Mouse (Mus musculus) liver, embryonic 14.5 days (tissue): ENCODE data around the gene 1600002K03Rik. TPM values are rescaled to one million over a fixed set of nuclear protein-coding genes. Genes with fewer than 3 reads are reported as not detected.

ENCODE experiments used
- ATAC-seq: fragments of 200-750 bp; cut with Nextera tagmentation; 2 replicates; pipeline ENCODE4 v1.8.0; 2017; ENCODE audit warnings: moderate number of reproducible peaks, mild to moderate bottlenecking, moderate library complexity; ENCODE audit not compliant: insufficient read depth
- DNase-seq, 3 experiments: peaks; one replicate each; pipeline ENCODE4 v3.0.0-alpha.2; 2012 to 2013; ENCODE audit warnings: low read depth in 3 of 3, low spot score in 3 of 3
- H3K27ac ChIP-seq: fragments of 300-500 bp; sonication (generic); 2 replicates; pipeline ENCODE4 v1.5.1; 2014; ENCODE audit warnings: moderate library complexity, mild to moderate bottlenecking, control low read depth, inconsistent platforms
- H3K27me3 ChIP-seq: fragments of 300-500 bp; sonication (generic); 2 replicates; pipeline ENCODE4 v1.6.1; 2014; ENCODE audit warnings: mild to moderate bottlenecking, low read length, moderate library complexity; ENCODE audit not compliant: control insufficient read depth, insufficient read depth
- H3K36me3 ChIP-seq: fragments of 300-500 bp; sonication (generic); replicated peaks from 2 replicates; pipeline ENCODE4 v1.6.1; 2014; ENCODE audit warnings: low read depth; ENCODE audit not compliant: control insufficient read depth, insufficient read depth
- H3K4me1 ChIP-seq, 2 experiments: fragments of 200-500 bp in 1 of 2; fragments of 300-500 bp in 1 of 2; sonication (generic) in 1 of 2; replicated peaks; 2 replicates each; pipeline ENCODE4 v1.6.1; 2012 to 2014; ENCODE audit warnings: antibody characterized with exemption in 1 of 2, inconsistent platforms in 1 of 2, low read length in 1 of 2; ENCODE audit not compliant: control insufficient read depth in 2 of 2, insufficient read depth in 2 of 2
- H3K4me2 ChIP-seq: fragments of 300-500 bp; sonication (generic); 2 replicates; pipeline ENCODE4 v1.6.1; 2014; ENCODE audit warnings: low read depth, mild to moderate bottlenecking, control low read depth, moderate library complexity
- H3K4me3 ChIP-seq, 2 experiments: fragments of 200-500 bp in 1 of 2; fragments of 300-500 bp in 1 of 2; sonication (generic) in 1 of 2; 2 replicates each; pipeline ENCODE4 v1.5.1; 2012 to 2014; ENCODE audit warnings: low read depth in 2 of 2, low read length in 2 of 2, mild to moderate bottlenecking in 2 of 2, control low read depth in 1 of 2, inconsistent platforms in 1 of 2, moderate library complexity in 1 of 2; ENCODE audit not compliant: insufficient read depth in 1 of 2
- H3K9ac ChIP-seq: fragments of 300-500 bp; sonication (generic); replicated peaks from 2 replicates; pipeline ENCODE4 v1.6.1; 2014; ENCODE audit warnings: mild to moderate bottlenecking, control low read depth, moderate library complexity
- H3K9me3 ChIP-seq: fragments of 300-500 bp; sonication (generic); 2 replicates; pipeline ENCODE4 v1.6.1; 2016; ENCODE audit warnings: low read length, mixed read lengths; ENCODE audit not compliant: control insufficient read depth
- CTCF ChIP-seq: IDR thresholded peaks from 2 replicates; pipeline ENCODE4 v1.5.1; 2016; ENCODE audit warnings: antibody characterized with exemption, low read depth, control low read depth
- EP300 ChIP-seq: IDR thresholded peaks from 2 replicates; pipeline ENCODE4 v1.6.1; 2016; ENCODE audit warnings: antibody characterized with exemption, low read depth
- WGBS: fragments of 180-500 bp; shearing (Covaris S2); extraction: QIAGEN DNeasy Blood & Tissue Kit; methylation state at CpG from one replicate; pipeline ENCODE4 v1.1.7; 2014; ENCODE audit not compliant: insufficient replicate concordance; 5-methylcytosine and 5-hydroxymethylcytosine counted together
- polyA plus RNA-seq, 2 experiments: library from polyadenylated mRNA; depleted of rRNA in 1 of 2; stranded (reverse) in 1 of 2; unstranded in 1 of 2; fragments of >200 nt; fragmentation: Nextera tagmentation in 1 of 2; extraction: Ambion mirVana in 1 of 2; gene quantifications; 2 replicates each; pipeline versions ENCODE4 v1.2.1 to v1.2.3; 2012 to 2014

The 1600002K03Rik gene
- polyA plus RNA-seq, 2 experiments, result 6.9 to 13.2 TPM

GRCm38 (mm10) chr10:80131316-80131951 lies 41.3 kb upstream of the 1600002K03Rik start:
- TF ChIP-seq EP300 (no peak), CTCF (no peak; the same call in 1 of the 2 replicates)
- Histone ChIP-seq H3K27me3 (peaks cover 3% of the 10 kb centered on the region; the same call in 1 of the 2 replicates), H3K4me1 (peaks cover 6% of the 10 kb centered on the region in 2 experiments; a peak in 3 of 4 replicates), H3K36me3 (peaks cover 50% of the 10 kb centered on the region), H3K4me2 (no peak overlapping the region), H3K4me3 (no peak overlapping the region), H3K9me3 (no peaks in the 10 kb centered on the region), H3K27ac (no peak overlapping the region), H3K9ac (no peak overlapping the region)
- 38% methylated on average over 55 of the region's 55 CpGs for WGBS
- DNase-seq (no peak), ATAC-seq (no peak)

- ATAC-seq (no peak), DNase-seq (no peak)
- peaks cover 1 to 5% of the 10 kb centered on the region in 2 experiments; a peak in 3 of 4 replicates for H3K4me1 ChIP-seq
- no peaks in the 10 kb centered on the region for H3K9me3 ChIP-seq
- peaks cover 46% of the 10 kb centered on the region for H3K36me3 ChIP-seq
- no peak overlapping the region for H3K4me3 ChIP-seq
- no peak overlapping the region for H3K27ac ChIP-seq
- H3K4me2 ChIP-seq, result no peak overlapping the region
- H3K9ac ChIP-seq, result no peak overlapping the region
- H3K27me3 ChIP-seq, result peaks cover 8% of the 10 kb centered on the region
- no peak for TF ChIP-seq CTCF
- TF ChIP-seq EP300, result no peak
- 69% methylated on average over 27 of the region's 27 CpGs for WGBS
Measured at GRCm38 (mm10) chr10:80131952-80132350, 40.8 kb upstream of the 1600002K03Rik start.

- Histone ChIP-seq H3K4me1 (peaks cover 0 to 9% of the 10 kb centered on the region in 2 experiments; a peak in 2 of 4 replicates), H3K4me2 (no peak overlapping the region), H3K27me3 (peaks cover 22% of the 10 kb centered on the region), H3K27ac (no peak overlapping the region), H3K9ac (no peak overlapping the region), H3K36me3 (peaks cover 32% of the 10 kb centered on the region), H3K9me3 (no peaks in the 10 kb centered on the region), H3K4me3 (no peak overlapping the region)
- no peak for DNase-seq
- TF ChIP-seq CTCF (peak; percentile 52), EP300 (no peak)
- WGBS, result 69% methylated on average over 8 of the region's 8 CpGs
- no peak for ATAC-seq
Measured at GRCm38 (mm10) chr10:80133226-80133849, 39.4 kb upstream of the 1600002K03Rik start.

- no peak for DNase-seq
- H3K27ac ChIP-seq, result no peak overlapping the region
- peaks cover 0 to 11% of the 10 kb centered on the region in 2 experiments; a peak in 3 of 4 replicates for H3K4me1 ChIP-seq
- no peak for ATAC-seq
- no peak overlapping the region for H3K4me2 ChIP-seq
- no peak overlapping the region for H3K4me3 ChIP-seq
- TF ChIP-seq EP300 (no peak), CTCF (no peak)
- H3K27me3 ChIP-seq, result peaks cover 32% of the 10 kb centered on the region
- H3K9ac ChIP-seq, result no peak overlapping the region
- H3K36me3 ChIP-seq, result peaks cover 21% of the 10 kb centered on the region
- WGBS, result 81% methylated on average over 9 of the region's 9 CpGs
- H3K9me3 ChIP-seq, result no peaks in the 10 kb centered on the region
Measured at GRCm38 (mm10) chr10:80134421-80134820, 38.3 kb upstream of the 1600002K03Rik start.

- H3K9me3 ChIP-seq, result no peaks in the 10 kb centered on the region
- H3K4me2 ChIP-seq, result no peak overlapping the region
- no peak for ATAC-seq
- TF ChIP-seq CTCF (no peak), EP300 (no peak)
- peaks cover 33% of the 10 kb centered on the region for H3K27me3 ChIP-seq
- no peak overlapping the region for H3K27ac ChIP-seq
- peaks cover 14% of the 10 kb centered on the region for H3K36me3 ChIP-seq
- H3K4me3 ChIP-seq, result no peak overlapping the region
- peaks cover 0 to 14% of the 10 kb centered on the region in 2 experiments; a peak in 3 of 4 replicates for H3K4me1 ChIP-seq
- DNase-seq, result no peak
- no peak overlapping the region for H3K9ac ChIP-seq
- 72% methylated on average over 10 of the region's 10 CpGs for WGBS
Measured at GRCm38 (mm10) chr10:80135161-80135560, 37.6 kb upstream of the 1600002K03Rik start.
